Mouse (Mus musculus): ENCODE results near the gene Ubqln1.

Gene Ubqln1

DNA sequence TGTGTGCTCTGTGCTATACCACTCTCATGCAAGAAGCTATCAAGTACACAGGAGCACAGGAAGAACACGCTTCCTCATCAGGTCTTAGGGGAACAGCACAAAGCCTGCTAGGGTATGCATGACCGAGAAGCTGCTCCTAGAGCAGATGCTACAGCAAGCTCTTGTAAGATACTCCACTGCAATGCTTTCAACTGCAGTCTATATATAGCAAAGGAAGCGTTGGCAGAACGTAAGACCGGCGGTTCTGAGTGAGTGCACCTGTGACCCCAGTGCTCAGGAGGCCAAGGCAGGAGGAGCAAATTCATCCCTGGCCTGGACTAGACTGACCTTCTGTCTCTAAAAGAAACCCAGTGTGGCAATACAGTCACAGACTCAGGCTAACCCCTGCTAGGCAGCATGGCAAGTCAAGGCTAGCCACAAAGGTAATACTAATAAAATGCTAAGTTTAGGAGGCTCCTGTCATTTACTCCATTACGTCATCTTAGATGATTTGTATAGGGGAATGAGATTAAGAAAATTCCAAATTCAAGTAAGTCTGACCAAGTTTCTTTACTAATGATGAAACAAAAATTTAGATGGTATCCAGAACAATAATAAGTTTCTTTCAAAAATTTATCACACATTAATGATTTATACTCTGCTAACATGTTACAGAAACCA lies 17.3 kb downstream of the Ubqln1 start:
- no peak for DNase-seq

- no peak for DNase-seq
These were observed 18.2 kb downstream of the Ubqln1 start for GRCm38 (mm10) chr13:58197211-58197610.

- no peak for DNase-seq
These were observed 20.5 kb downstream of the Ubqln1 start for GRCm38 (mm10) chr13:58194908-58195307.

DNA sequence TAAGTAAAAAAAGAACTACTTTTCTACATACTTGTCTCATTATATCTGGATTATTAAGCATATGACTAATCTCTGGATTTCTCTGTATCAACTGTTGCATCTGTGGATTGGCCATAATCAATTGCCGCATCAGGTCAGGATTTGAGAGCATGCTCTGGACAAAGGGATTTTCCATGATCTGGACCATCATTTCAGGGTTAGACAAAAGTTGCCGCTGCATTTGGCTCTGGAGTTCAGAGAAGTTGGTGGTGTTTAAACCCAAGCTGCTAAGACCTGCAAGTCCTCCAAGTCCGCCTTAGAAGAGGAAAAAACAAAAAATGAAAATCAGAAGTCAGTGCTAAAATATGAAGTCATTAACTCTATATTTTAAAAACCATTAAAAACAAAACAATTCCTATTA lies 22.2 kb downstream of the Ubqln1 start:
- DNase-seq: no peak

- DNase-seq: peak; percentile 39
These were observed 23.3 kb downstream of the Ubqln1 start for GRCm38 (mm10) chr13:58192146-58192545.

DNA sequence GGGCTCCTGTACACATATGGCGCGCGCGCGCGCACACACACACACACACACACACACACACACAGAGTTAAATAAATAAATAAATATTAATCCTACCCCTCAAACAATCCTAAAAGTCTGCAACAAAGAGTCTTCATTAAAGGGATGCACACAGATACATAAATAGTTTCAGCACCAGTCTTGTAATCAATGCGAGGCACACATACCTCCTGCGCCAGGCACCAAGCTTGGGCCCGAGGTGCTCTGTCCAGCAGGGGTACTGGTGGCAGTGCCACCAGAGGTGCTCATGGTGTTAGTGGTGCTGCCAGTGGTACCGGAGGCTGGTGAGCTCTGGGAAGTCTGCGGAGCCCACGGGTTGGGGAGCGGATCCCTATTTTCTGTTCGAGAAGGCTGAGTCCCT lies 23.9 kb downstream of the Ubqln1 start:
- no peak for DNase-seq

DNA sequence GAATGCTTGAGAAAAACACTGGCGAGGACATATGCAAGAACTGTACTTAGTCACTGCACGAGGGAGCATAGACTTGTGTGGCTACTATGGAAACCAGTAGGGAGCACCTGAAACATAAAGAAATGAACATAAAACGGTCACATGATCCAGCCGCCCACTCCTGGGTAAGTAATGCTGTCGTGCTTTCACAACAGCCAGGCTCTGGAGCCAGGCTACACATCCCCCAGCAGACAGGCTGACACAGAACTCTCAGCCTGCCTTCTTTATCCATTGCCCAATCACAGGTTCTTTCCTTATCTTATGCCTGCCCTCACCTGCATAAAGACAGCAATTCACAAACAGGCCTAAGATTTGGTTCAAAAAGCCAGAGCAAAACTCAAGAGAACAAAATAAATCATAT lies 26.0 kb downstream of the Ubqln1 start:
- peak; percentile 31 for DNase-seq

- DNase-seq: peak; percentile 76
These were observed 27.0 kb downstream of the Ubqln1 start for GRCm38 (mm10) chr13:58188412-58188811.

GRCm38 (mm10) chr13:58187751-58188150 lies 27.7 kb downstream of the Ubqln1 start:
- no peak for DNase-seq

GRCm38 (mm10) chr13:58186281-58186680 lies 29.2 kb downstream of the Ubqln1 start:
- peak; percentile 33 for DNase-seq

GRCm38 (mm10) chr13:58184111-58184510 lies 31.3 kb downstream of the Ubqln1 start:
- DNase-seq: no peak

- DNase-seq: no peak
These were observed 33.6 kb downstream of the Ubqln1 start for GRCm38 (mm10) chr13:58181607-58182551.

- DNase-seq: peak; percentile 99
These were observed 37.8 kb downstream of the Ubqln1 start for GRCm38 (mm10) chr13:58177511-58178208.

DNA sequence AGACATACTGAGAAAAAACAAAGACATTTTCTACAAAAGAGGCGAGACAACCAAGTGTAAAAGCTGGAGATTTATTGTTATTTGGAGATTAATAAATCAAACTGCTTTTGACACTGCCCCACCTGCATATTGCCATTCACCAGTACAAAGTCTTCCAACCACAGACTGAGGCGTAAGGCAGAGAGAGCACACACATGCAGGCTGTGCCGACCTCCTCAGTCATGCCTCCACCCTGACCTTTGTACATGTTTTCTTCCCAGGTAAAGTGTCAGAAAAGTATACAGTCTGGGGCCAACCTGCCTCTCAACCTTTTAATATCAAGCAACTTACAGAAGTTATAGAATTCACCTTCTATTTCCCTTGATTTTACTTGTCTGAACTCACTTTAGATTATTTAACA lies 39.3 kb downstream of the Ubqln1 start:
- no peak for DNase-seq

DNA sequence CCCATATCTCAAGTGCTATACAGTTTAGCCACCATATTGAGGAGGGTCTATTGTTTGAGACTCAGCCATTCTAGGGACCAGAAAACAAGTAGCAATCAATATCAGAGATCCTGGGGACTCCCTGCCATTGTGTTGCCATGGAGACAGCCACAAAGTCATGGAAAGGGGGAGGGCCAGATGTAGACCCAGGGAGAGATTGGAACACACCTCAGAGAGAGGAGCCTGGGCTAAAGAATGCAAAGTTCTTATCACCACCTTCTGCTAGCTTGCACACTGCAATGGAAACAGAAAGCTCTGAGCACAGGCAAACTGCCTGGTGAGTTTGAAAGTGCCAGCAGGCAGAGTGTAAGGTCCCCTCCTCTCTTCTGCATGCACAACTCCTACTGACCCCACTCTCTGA lies 47.3 kb downstream of the Ubqln1 start:
- DNase-seq: no peak

DNA sequence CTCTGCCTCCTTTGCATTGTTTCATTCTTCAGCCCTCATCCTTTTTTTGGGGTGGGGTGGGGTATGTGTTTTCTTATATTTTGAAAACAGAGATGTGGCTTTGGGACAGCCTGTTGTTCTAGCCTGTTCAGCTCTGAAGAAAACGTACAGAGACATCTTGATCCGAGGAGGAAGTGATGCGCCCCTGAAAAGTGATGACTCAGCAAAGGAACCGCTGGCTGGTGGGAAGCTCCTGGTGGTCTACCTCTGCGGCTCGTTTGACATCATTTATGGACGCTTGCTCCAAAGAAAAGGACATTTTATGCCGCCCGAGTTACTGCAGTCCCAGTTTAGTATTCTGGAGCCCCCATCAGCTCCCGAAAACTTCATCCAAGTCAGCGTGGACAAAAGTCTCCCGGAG lies 52.1 kb downstream of the Ubqln1 start:
- DNase-seq: no peak

DNA sequence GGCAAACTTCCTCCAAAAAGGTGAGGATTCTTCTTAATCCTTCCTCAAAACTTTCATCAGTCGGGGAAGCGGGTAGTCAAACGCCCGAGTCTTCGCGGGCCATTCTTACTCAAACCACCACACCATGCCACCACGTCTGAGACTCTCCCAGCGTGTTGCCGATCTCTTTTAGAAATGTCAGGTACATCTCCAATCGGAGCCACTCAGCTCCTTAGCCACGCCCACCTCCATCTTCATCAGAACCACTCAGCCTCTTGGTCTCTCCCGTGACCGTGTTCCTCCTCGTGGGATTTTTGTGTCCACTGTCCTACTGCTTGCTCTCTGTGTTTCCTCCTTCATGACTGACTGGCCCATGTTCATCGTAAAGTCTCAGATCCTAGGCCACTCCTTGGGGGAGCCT lies 54.7 kb downstream of the Ubqln1 start:
- DNase-seq: no peak

GRCm38 (mm10) chr13:58158099-58158912 lies 57.1 kb downstream of the Ubqln1 start:
- DNase-seq: peak; percentile 92

DNA sequence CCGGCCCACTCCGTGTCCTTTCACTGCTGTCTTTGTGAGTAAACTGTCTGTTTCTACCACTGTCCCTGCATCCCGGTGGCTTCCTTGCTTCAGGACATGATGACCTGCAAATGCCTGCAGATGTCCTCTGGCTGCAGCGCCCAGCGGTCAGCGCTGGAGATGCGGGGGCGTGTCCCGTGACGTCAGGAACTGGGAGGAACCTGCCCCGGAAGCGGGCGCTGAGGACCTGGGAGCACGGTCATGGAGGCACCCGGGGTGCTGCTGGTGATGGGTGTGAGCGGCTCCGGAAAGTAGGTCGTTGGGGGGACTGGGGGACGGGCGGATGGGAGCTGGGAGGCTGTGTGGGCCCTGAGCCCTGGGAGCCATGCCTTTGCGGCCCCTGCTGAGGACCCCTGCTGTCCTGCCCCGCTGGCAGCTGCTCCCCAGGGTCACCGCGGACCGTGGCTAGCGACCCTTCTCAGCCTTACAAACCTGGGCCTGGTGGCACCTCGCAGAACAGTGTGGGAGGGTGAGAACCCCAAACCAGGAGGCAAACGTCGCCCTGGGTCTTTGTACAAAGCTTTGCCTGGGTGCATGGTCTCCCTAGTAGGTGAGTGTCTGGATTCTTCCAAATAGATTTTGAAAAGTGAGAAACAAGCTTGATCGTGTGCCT lies 57.9 kb downstream of the Ubqln1 start, which contains the start of gene Idnk:
TSS of gene Idnk (plus strand) at position 203 of the 652 bp plus-strand sequence.
- peak; percentile 82 for DNase-seq

DNA sequence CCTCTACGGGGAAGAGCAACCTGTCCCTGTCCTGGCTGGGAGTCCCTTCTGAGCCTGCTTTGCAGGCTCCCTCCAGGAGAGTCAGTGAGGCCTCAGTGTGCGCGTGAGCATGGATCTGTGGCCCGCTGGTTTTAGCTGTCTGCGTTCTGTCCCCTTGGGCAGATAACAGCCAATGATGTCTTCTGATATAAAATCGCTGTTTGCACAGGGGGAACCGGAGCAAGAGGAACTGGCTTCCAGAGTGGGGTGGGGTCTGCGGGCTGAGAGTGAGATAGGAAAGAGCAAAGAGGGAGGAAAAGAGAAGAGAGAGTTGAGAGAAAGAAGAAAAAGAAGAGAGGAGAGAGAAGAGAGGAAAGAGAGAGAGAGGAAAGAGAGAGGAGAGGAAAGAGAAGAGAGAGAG lies 58.4 kb downstream of the Ubqln1 start:
- DNase-seq: no peak

DNA sequence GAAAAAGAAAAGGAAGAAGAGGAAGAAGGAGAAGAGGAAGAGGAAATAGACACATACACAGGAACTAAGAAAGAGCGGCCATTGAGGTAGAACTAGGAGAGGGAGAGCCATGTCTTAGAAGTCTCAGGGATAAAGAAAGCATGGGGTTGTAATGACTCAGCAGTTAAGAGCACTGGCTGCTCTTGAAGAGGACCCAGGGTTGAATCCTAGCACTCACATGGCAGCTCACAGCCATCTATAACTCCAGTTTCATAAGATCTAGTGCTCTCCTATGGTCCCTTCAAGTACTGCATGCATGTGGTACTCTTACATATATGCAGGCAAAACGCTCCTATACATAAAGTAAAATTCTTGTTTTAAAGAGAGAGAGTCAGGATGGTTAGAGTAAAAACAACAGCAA lies 59.4 kb downstream of the Ubqln1 start:
- DNase-seq: no peak

DNA sequence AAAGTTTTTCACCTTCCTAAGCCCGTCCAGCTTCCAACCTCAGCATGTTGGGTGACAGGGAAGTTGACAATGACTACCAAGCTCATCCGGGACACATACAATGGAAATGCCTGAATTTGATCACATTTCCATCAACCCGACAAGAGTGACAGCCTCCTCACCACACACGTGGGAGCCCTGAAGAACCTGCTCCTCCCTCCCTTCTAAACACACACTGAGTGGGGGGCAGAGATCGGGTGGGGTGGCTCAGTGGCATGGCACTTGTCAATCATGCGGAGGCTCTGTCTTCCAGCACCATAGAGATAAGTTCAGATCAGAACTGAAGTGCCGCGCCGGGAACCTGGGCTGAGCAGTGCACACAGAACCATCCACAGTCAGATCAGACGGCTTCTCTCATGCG lies 65.0 kb downstream of the Ubqln1 start:
- DNase-seq: no peak
